Mouse (Mus musculus) ovary, postnatal 10 days (tissue): ENCODE results near the gene Six1.
A peak's percentile ranks its signal among the peaks of the same experiment; 100 is the strongest.

Experiments
- DNase-seq: peaks from one replicate; pipeline ENCODE4 v3.0.0; 2022; ENCODE audit warnings: low spot score

Six1 gene

GRCm38 (mm10) chr12:73049520-73050225 lies 4.0 kb downstream of the Six1 start:
- DNase-seq: no peak

- no peak for DNase-seq
Observed at GRCm38 (mm10) chr12:73048537-73048936, 5.2 kb downstream of the Six1 start.

GRCm38 (mm10) chr12:73047576-73047975 lies 6.1 kb downstream of the Six1 start:
- DNase-seq: no peak

GRCm38 (mm10) chr12:73046607-73047180 lies 7.0 kb downstream of the Six1 start:
- no peak for DNase-seq

GRCm38 (mm10) chr12:73045724-73046606 lies 7.7 kb downstream of the Six1 start:
- DNase-seq: no peak

- peak; percentile 58 for DNase-seq
Observed at GRCm38 (mm10) chr12:73045046-73045723, 8.5 kb downstream of the Six1 start.

- peak; percentile 42 for DNase-seq
Observed at GRCm38 (mm10) chr12:73044221-73045045, 9.3 kb downstream of the Six1 start.

- DNase-seq: no peak
Observed at GRCm38 (mm10) chr12:73043396-73044167, 10.1 kb downstream of the Six1 start.

- no peak for DNase-seq
Observed at GRCm38 (mm10) chr12:73042903-73043302, 10.8 kb downstream of the Six1 start.

GRCm38 (mm10) chr12:73042406-73042805 lies 11.3 kb downstream of the Six1 start:
- DNase-seq: no peak

GRCm38 (mm10) chr12:73041256-73041630 lies 12.4 kb downstream of the Six1 start:
- DNase-seq: no peak

- DNase-seq: no peak
Observed at GRCm38 (mm10) chr12:73040563-73041255, 13.0 kb downstream of the Six1 start.

GRCm38 (mm10) chr12:73039939-73040562 lies 13.6 kb downstream of the Six1 start:
- DNase-seq: no peak

- no peak for DNase-seq
Observed at GRCm38 (mm10) chr12:73038992-73039938, 14.4 kb downstream of the Six1 start.

GRCm38 (mm10) chr12:73038441-73038991 lies 15.2 kb downstream of the Six1 start:
- no peak for DNase-seq

GRCm38 (mm10) chr12:73037385-73038160 lies 16.1 kb downstream of the Six1 start:
- DNase-seq: no peak
